Mouse (Mus musculus) myocyte (in vitro differentiated cells): ENCODE measurements around the gene Trpt1.

Source experiments
- CEBPB ChIP-seq: IDR thresholded peaks from 2 replicates; pipeline ENCODE4 v1.6.1; 2011; ENCODE audit warnings: mild to moderate bottlenecking, moderate library complexity; ENCODE audit not compliant: poor library complexity, insufficient read depth, severe bottlenecking
- MYOG ChIP-seq, 3 experiments: IDR thresholded peaks; one replicate each; pipeline ENCODE4 v1.6.1; 2011; ENCODE audit warnings: control low read depth in 2 of 3, low read depth in 2 of 3, mild to moderate bottlenecking in 2 of 3; ENCODE audit not compliant: insufficient read length in 2 of 3, control insufficient read depth in 1 of 3, insufficient read depth in 1 of 3
- POLR2A ChIP-seq: IDR thresholded peaks from one replicate; pipeline ENCODE4 v1.6.1; 2011; ENCODE audit warnings: low read depth, mild to moderate bottlenecking, control low read depth, moderate library complexity; ENCODE audit not compliant: insufficient read length

DNA sequence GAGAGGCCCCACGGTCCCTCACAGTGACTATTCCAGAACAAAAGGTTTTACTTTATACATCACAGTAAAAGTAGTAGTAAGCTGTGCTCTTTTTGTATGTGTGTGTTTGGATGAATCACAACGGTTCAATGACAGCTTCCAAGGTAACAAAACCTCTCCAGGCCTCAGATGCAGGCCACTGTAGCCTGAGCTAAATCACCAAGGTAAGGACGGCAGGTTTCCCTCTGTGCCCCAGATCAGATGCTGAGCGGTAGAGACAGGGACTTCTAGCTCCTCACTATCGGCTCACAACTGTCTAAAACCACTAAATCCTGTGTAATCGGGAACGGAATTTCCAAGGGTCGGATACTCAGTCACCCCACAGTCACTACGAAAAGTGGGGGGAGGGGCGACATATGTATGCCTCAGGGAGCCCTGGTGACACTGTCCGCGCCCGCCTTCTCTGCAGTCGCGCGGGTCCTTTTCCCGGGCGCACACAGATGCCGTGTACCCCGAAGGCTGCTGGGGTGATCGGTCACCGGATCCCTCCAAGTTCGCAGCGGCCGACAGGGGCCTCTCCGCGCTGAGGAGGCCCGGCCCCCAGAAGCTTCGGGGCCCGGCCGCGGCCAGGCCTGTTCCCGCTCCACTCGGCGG is 43.3 kb downstream of the Trpt1 start:
- no peak for TF ChIP-seq POLR2A
- no peak for TF ChIP-seq MYOG (IDR thresholded peaks at IDR 0.05; ENCODE audit: control insufficient read depth in 1 of 3, insufficient read depth in 1 of 3, insufficient read length in 2 of 3, low read depth in 2 of 3)
- TF ChIP-seq CEBPB, result no peak
